Mouse (Mus musculus) Muller cell, postnatal 12 days (primary cell): ENCODE data around the gene Speg.

Experiments
- DNase-seq: peaks from one replicate; pipeline ENCODE4 v3.0.0-alpha.2; 2015; ENCODE audit errors: inconsistent ontology term

The Speg gene

GRCm38 (mm10) chr1:75393846-75394245 lies 18.7 kb downstream of the Speg start:
- DNase-seq: no peak

GRCm38 (mm10) chr1:75398761-75399402 lies 23.8 kb downstream of the Speg start:
- peak; percentile 85 for DNase-seq

GRCm38 (mm10) chr1:75399755-75400492 lies 24.8 kb downstream of the Speg start:
- peak; percentile 94 for DNase-seq

GRCm38 (mm10) chr1:75400493-75401115 lies 25.5 kb downstream of the Speg start:
- no peak for DNase-seq

- DNase-seq: no peak
Measured at GRCm38 (mm10) chr1:75405547-75405946, 30.4 kb downstream of the Speg start.

- no peak for DNase-seq
Measured at GRCm38 (mm10) chr1:75406173-75406572, 31.1 kb downstream of the Speg start.

GRCm38 (mm10) chr1:75407056-75407455 lies 32.0 kb downstream of the Speg start:
- no peak for DNase-seq

GRCm38 (mm10) chr1:75408210-75408609 lies 33.1 kb downstream of the Speg start:
- DNase-seq: no peak

GRCm38 (mm10) chr1:75409950-75410349 lies 34.9 kb downstream of the Speg start:
- DNase-seq: no peak

GRCm38 (mm10) chr1:75412196-75412595 lies 37.1 kb downstream of the Speg start:
- no peak for DNase-seq

- no peak for DNase-seq
Measured at GRCm38 (mm10) chr1:75413749-75414148, 38.7 kb downstream of the Speg start.

GRCm38 (mm10) chr1:75421794-75422193 lies 46.7 kb downstream of the Speg start:
- DNase-seq: no peak

- no peak for DNase-seq
Measured at GRCm38 (mm10) chr1:75422216-75422822, 47.2 kb downstream of the Speg start.

- peak; percentile 54 for DNase-seq
Measured at GRCm38 (mm10) chr1:75422823-75423471, 47.9 kb downstream of the Speg start.

GRCm38 (mm10) chr1:75423780-75424390 lies 48.8 kb downstream of the Speg start:
- no peak for DNase-seq

GRCm38 (mm10) chr1:75425796-75426471 lies 50.8 kb downstream of the Speg start:
- DNase-seq: peak; percentile 65

- peak; percentile 78 for DNase-seq
Measured at GRCm38 (mm10) chr1:75435475-75436328, 60.6 kb downstream of the Speg start, which contains the start of gene Gmppa. Gene Gmppa (plus strand): TSS chr1:75435930.

- DNase-seq: no peak
Measured at GRCm38 (mm10) chr1:75438782-75439181, 63.7 kb downstream of the Speg start.

GRCm38 (mm10) chr1:75440661-75441060 lies 65.6 kb downstream of the Speg start:
- DNase-seq: no peak

- no peak for DNase-seq
Measured at GRCm38 (mm10) chr1:75441471-75441996, 66.4 kb downstream of the Speg start.
